Mouse (Mus musculus): ENCODE measurements around the gene Bcl10. TPM values are rescaled to one million over a fixed set of nuclear protein-coding genes. Genes with fewer than 3 reads are reported as not detected.

The Bcl10 gene
- polyA plus RNA-seq, 1 experiment from 2014 or later = 38.2 TPM

DNA sequence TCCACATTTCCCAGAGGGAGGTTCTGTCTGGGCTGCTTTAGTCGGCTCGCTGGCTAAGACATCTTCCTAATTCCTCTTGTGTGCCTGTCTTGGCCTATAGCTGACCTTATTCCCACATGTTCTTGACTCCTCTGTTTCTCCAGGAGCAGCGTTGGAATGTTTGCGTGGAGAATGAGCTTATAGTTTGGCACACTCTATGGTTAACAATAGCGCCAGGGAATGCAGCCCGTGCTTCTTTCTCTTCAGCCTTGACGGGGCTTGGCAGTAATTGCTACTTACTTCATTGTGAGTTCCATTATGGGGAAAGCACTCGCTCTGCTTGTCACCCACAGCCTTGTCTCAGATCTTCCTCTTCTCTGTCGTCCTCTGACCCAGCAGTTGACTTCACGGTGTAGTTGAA is 48.9 kb downstream of the Bcl10 start:
- WGBS = 45% methylated on average over 10 of the region's 10 CpGs
- peak overlapping the region; percentile 68 for H3K27ac ChIP-seq

DNA sequence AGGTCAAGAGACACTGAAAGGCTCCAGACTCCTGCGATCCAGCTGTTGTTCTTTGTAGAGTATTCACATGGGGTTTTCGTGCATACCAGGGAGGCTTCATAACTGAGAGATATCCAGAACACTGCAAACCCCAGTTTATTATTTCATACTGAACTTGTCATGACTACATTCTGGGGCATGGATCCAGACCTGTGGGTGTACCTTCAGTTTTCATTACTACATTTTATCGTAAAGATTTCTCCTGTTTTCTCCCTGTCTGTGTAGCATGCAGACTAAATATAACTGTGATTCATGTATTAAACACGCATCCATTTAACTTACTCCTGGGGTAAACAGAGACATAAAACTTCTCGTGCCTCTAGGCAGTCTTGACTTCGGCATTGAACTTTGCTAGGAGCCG is 52.4 kb downstream of the Bcl10 start:
- H3K4me2 ChIP-seq = no peak overlapping the region
- no peaks in the 10 kb centered on the region for H3K27me3 ChIP-seq
- no peak for ATAC-seq (replicated peaks; ENCODE audit: insufficient number of reproducible peaks, insufficient read depth, low FRiP score, low read depth)
- H3K9me3 ChIP-seq (replicated peaks) = peaks cover 5% of the 10 kb centered on the region
- WGBS = 77% methylated on average over 7 of the region's 7 CpGs
- H3K36me3 ChIP-seq = no peaks in the 10 kb centered on the region
- no peak overlapping the region for H3K4me3 ChIP-seq
- H3K27ac ChIP-seq = no peak overlapping the region
- H3K4me1 ChIP-seq (replicated peaks) = peaks cover 11% of the 10 kb centered on the region
- H3K9ac ChIP-seq = no peak overlapping the region

More for the DNA sequence above, 48.9 kb downstream of the Bcl10 start:
- no peaks in the 10 kb centered on the region for H3K36me3 ChIP-seq
- ATAC-seq (replicated peaks; ENCODE audit: insufficient number of reproducible peaks, insufficient read depth, low FRiP score, low read depth) = no peak
- H3K9ac ChIP-seq = no peak overlapping the region
- peaks cover 28% of the 10 kb centered on the region for H3K4me1 ChIP-seq (replicated peaks)
- no peak overlapping the region for H3K4me3 ChIP-seq
- peaks cover 5% of the 10 kb centered on the region for H3K9me3 ChIP-seq (replicated peaks)
- no peak overlapping the region for H3K4me2 ChIP-seq
- H3K27me3 ChIP-seq = no peaks in the 10 kb centered on the region

Other genes with a start within 250 kb of the Bcl10 start
- 21.0 and 25.4 TPM in 2 replicates for gene Ddah1, start 164.1 kb upstream of the Bcl10 start, polyA plus RNA-seq (2015; fragmentation: Nextera tagmentation; extraction: Ambion mirVana)
- gene 2410004B18Rik, start 15.2 kb downstream of the Bcl10 start, polyA plus RNA-seq (2015; fragmentation: Nextera tagmentation; extraction: Ambion mirVana) = 39.3 and 45.4 TPM in 2 replicates
- gene Syde2, start 65.1 kb downstream of the Bcl10 start, polyA plus RNA-seq (2015; fragmentation: Nextera tagmentation; extraction: Ambion mirVana) = 8.3 and 8.6 TPM in 2 replicates
- 0.09 and 0.19 TPM in 2 replicates for gene Wdr63, start 185.3 kb downstream of the Bcl10 start, polyA plus RNA-seq (2015; fragmentation: Nextera tagmentation; extraction: Ambion mirVana)
- gene Mcoln3, start 194.6 kb downstream of the Bcl10 start, polyA plus RNA-seq (2015; fragmentation: Nextera tagmentation; extraction: Ambion mirVana) = 0.73 and 1.1 TPM in 2 replicates
- gene Mcoln2, start 227.0 kb downstream of the Bcl10 start, polyA plus RNA-seq (2015; fragmentation: Nextera tagmentation; extraction: Ambion mirVana) = 0.35 and 1.7 TPM in 2 replicates

Measured in heart, embryonic 15.5 days (tissue).